Mouse (Mus musculus): ENCODE data around the gene Ttl. TPM values are rescaled to one million over a fixed set of nuclear protein-coding genes. Genes with fewer than 3 reads are reported as not detected.

The Ttl gene
- 10.2 and 11.6 TPM in 2 replicates for polyA plus RNA-seq (2015; fragmentation: Nextera tagmentation; extraction: Ambion mirVana)

DNA sequence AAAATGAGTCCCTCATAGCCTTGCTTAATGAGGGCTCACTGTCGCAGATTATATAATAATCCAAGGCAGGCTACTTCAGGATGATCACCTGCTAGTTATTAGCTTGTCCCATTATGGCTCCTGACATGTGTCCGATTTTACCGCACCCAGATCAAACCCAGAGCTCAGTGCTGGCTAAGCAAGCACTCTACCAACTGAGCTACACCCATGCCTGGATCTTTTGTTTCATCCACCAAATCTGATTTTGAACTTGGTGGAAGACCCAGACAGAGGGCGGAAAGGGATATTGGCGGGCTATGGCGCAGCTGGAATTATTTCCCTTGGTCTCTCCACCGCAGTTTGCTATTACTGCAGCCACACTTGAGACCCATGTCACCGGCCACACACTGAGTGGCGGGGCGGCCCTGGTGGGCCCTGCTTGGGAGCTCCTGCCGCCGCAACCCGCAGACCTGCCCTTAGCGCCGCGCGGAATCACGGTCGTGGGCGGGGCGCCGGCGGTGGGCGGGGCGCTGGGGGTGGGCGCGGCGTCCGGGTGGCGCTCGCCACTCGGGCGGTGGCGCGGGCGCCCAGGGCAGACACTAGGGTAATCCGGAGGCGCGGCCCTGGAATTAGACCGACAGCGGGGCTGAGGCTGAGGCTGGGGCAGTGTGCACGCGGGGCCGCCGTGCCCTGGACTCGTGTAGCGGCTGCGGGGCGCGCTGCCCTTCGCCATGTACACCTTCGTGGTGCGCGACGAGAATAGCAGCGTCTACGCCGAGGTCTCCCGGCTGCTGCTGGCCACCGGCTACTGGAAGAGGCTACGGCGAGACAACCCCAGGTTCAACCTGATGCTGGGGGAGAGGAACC lies at the start of gene Ttl:
Ttl (plus strand) TSS at position 506 of the 846 bp plus-strand sequence.

DNA sequence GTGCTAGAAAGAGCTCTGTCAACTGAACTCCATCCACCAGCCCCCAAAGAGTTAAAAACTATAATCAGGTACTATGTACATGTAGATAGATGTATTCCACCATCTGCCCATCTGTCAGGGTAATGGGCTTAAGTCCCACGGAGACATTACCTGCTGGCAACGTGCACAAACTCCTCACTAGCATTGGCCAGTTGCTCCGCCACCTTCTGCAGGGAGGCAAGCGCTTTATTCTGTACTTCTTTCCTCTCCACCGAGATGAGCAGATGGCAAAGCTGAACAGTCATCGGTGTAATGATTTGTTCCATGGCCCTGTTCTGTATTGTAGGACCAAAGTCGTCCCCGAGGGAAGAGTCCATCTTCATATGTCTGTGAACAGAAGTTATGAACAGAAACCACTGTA lies 17.9 kb upstream of the Ttl start, which contains the start of gene Vinac1:
Vinac1 (minus strand) TSS at position 362 of the 400 bp plus-strand sequence.

GRCm38 (mm10) chr2:129100784-129101310 lies 35.1 kb downstream of the Ttl start, which contains the start of gene Polr1b:
Gene Polr1b (plus strand): TSS chr2:129100995.

DNA sequence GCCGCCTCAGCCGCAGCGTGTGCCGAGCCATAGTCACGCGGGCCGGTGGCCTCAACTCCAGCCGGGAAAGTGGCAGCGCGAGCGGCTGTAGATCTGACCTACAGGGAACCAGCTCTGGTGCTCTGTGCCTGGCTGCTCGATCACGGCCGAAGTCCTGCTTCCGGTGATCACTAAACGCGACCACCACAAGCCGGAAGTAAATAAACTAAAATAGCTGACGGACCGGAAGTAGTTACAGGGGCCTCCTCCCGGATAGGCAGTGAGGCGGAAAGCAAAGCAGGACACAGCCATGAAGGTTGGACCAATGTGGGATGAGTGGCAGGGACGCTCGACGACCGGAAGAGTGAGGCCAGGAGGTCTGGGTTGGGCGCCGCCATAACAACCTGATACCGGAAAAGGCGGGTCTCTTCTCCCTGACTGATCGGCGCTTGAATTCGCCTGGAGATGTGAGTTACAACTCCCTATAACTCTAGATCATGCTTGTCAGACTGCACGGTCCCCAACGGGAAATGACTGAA lies 63.7 kb downstream of the Ttl start, which contains the start of gene Chchd5:
Chchd5 (plus strand) TSS at position 289 of the 518 bp plus-strand sequence.

Other genes starting within 250 kb of the Ttl start
- gene Tmem87b, start 247.8 kb upstream of the Ttl start, polyA plus RNA-seq (2015; fragmentation: Nextera tagmentation; extraction: Ambion mirVana), result 21.8 and 23.4 TPM in 2 replicates
- gene Fbln7, start 203.0 kb upstream of the Ttl start, polyA plus RNA-seq (2015; fragmentation: Nextera tagmentation; extraction: Ambion mirVana), result 3.4 and 3.8 TPM in 2 replicates
- 6.9 and 7.1 TPM in 2 replicates for gene Zc3h8, start 121.9 kb upstream of the Ttl start, polyA plus RNA-seq (2015; fragmentation: Nextera tagmentation; extraction: Ambion mirVana)
- gene Zc3h6, start 98.5 kb upstream of the Ttl start, polyA plus RNA-seq (2015; fragmentation: Nextera tagmentation; extraction: Ambion mirVana), result 3.4 and 4.7 TPM in 2 replicates
- 13.2 and 13.3 TPM in 2 replicates for gene Gm10762, start 98.2 kb upstream of the Ttl start, polyA plus RNA-seq (2015; fragmentation: Nextera tagmentation; extraction: Ambion mirVana)
- 0.10 and 0.14 TPM in 2 replicates for gene Vinac1, start 17.8 kb upstream of the Ttl start, polyA plus RNA-seq (2015; fragmentation: Nextera tagmentation; extraction: Ambion mirVana)
- gene Polr1b, start 35.1 kb downstream of the Ttl start, polyA plus RNA-seq (2015; fragmentation: Nextera tagmentation; extraction: Ambion mirVana), result 8.9 and 9.2 TPM in 2 replicates
- 18.1 and 19.8 TPM in 2 replicates for gene Chchd5, start 63.8 kb downstream of the Ttl start, polyA plus RNA-seq (2015; fragmentation: Nextera tagmentation; extraction: Ambion mirVana)
- 6.5 and 7.4 TPM in 2 replicates for gene Slc20a1, start 132.8 kb downstream of the Ttl start, polyA plus RNA-seq (2015; fragmentation: Nextera tagmentation; extraction: Ambion mirVana)
- 9.3 and 11.1 TPM in 2 replicates for gene Ckap2l, start 231.3 kb downstream of the Ttl start, polyA plus RNA-seq (2015; fragmentation: Nextera tagmentation; extraction: Ambion mirVana)
- gene Il1a, start 244.0 kb downstream of the Ttl start, polyA plus RNA-seq (2015; fragmentation: Nextera tagmentation; extraction: Ambion mirVana), result 0.10 and 0.41 TPM in 2 replicates